Mouse (Mus musculus) liver, adult 2 months (tissue): ENCODE measurements around the gene Fig4.

Source experiments
- CTCF ChIP-seq: fragments of 200-500 bp; IDR thresholded peaks from 2 replicates; pipeline ENCODE4 v1.5.1; 2011; ENCODE audit warnings: low read depth, low read length, control low read depth
- POLR2A ChIP-seq: fragments of 200-500 bp; IDR thresholded peaks from 2 replicates; pipeline ENCODE4 v1.6.1; 2011; ENCODE audit warnings: low read length, control low read depth; ENCODE audit not compliant: insufficient read depth; ENCODE audit errors: extremely low read depth

DNA sequence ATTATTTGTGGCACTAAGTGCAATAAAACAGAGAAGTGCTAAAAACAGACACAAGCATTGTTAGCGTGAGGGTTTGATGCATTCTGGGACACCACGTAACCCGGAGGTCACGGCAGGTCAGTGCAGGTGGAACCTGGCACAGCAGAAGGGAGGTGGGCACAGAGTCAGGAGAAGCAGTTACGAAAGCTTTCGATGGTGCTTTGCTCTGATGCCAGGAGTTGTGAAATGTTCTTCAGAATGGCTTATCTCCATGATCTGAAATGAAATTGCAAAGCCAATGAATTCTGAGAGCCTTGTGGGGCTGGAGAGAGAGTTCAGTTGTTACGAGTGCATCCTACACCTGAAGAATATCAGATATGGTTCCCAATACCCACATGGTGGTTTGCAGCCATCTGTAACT is 38.3 kb upstream of the Fig4 start:
- TF ChIP-seq POLR2A, result no peak
- no peak for TF ChIP-seq CTCF
